In the genomic region with DNA sequence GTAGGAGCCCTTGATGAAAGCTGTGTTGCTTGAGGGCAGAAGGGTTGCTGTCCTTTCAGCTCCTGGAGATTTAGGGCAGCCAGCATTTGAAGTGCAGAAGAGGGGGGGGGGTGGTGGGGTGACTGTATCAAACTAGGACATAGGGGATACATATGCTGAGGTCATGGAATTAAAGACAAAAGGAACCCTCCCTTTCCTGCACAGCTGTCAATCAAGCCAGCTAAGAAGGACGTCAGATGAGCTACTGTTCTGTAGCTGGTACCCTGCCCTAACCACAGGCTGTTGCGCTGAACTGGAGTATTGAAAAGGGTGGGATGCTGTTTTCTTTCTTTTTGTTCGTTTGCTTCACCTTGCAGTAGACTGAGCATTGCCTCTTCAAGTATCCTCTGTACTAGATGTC, we compare ENCODE assay signal across 19 mouse cellular contexts.
A peak's percentile ranks its signal among the peaks of the same experiment; 100 is the strongest.
DNase-seq lines count a peak whose midpoint lies in the region; ATAC-seq and TF ChIP-seq lines count a peak whose summit lies in the region.
"Had no signal": no experiment of that assay in that cellular context is flagged by ENCODE, and none has a peak within 500 bp of the region (broad histone marks: within the 10 kb centered on the region; RNA-seq: fewer than 3 reads in every experiment).

No protein-coding gene starts in this region.

- peaks cover 17% of the 10 kb centered on the region for H3K36me3 ChIP-seq in hindbrain, embryonic 12.5 days
- H3K36me3 ChIP-seq in hindbrain, embryonic 14.5 days (replicated peaks; ENCODE audit: control insufficient read depth, insufficient read depth) = peaks cover 29% of the 10 kb centered on the region
- H3K36me3 ChIP-seq in forebrain, embryonic 14.5 days (ENCODE audit: control insufficient read depth, insufficient read depth, low read length) = peaks cover 16% of the 10 kb centered on the region

- H3K27ac ChIP-seq in gastrocnemius, adult 2 months = peak overlapping the region; percentile 59; the same call in 1 of the 2 replicates
- H3K27ac ChIP-seq in hindbrain, embryonic 12.5 days = 0 out of 2 replicates have a peak overlapping the region, but pooled peaks have one; percentile 48
- no peak overlapping the region for H3K27ac ChIP-seq in hindbrain, embryonic 14.5 days
- H3K27ac ChIP-seq in forebrain, embryonic 14.5 days (ENCODE audit: low read depth, low read length) = 0 out of 2 replicates have a peak overlapping the region, but pooled peaks have one; percentile 57
- no peak overlapping the region; the same call in 1 of the 2 replicates for H3K27ac ChIP-seq in layer of hippocampus, adult 2 months
- H3K27ac ChIP-seq: liver, embryonic 15.5 days had no signal

- ATAC-seq in hindbrain, embryonic 12.5 days (ENCODE audit: low FRiP score) = no peak
- no peak for ATAC-seq in hindbrain, embryonic 14.5 days (ENCODE audit: low FRiP score)
- peak; percentile 45; the same call in 1 of the 2 replicates for ATAC-seq in forebrain, embryonic 14.5 days
- ATAC-seq: inflammation-experienced regulatory T-cells, adult 6 months had no signal

- no peak for TF ChIP-seq CTCF in gastrocnemius, adult 2 months (IDR thresholded peaks at IDR 0.05)
- no peak for TF ChIP-seq CTCF in layer of hippocampus, adult 2 months (conservative IDR thresholded peaks at IDR 0.05)

- H3K27me3 ChIP-seq in hindbrain, embryonic 12.5 days = no peaks in the 10 kb centered on the region
- H3K27me3 ChIP-seq in hindbrain, embryonic 14.5 days (ENCODE audit: control insufficient read depth, insufficient read depth, low read length) = no peaks in the 10 kb centered on the region
- H3K27me3 ChIP-seq in forebrain, embryonic 14.5 days (replicated peaks; ENCODE audit: control insufficient read depth, insufficient read depth, low read length) = no peaks in the 10 kb centered on the region
- H3K27me3 ChIP-seq: CH12.LX; heart, embryonic 13.5 days; liver, embryonic 15.5 days; megakaryocyte, embryonic 14.5 days had no signal

- no peak overlapping the region for H3K4me3 ChIP-seq in gastrocnemius, adult 2 months
- no peak overlapping the region for H3K4me3 ChIP-seq in hindbrain, embryonic 12.5 days
- no peak overlapping the region for H3K4me3 ChIP-seq in hindbrain, embryonic 14.5 days (replicated peaks; ENCODE audit: low read length)
- no peak overlapping the region for H3K4me3 ChIP-seq in forebrain, embryonic 14.5 days (ENCODE audit: low read depth, low read length)
- H3K4me3 ChIP-seq in layer of hippocampus, adult 2 months = no peak overlapping the region
- H3K4me3 ChIP-seq: heart, embryonic 13.5 days; liver, embryonic 15.5 days; megakaryocyte, embryonic 14.5 days had no signal

- peaks cover 43% of the 10 kb centered on the region for H3K4me1 ChIP-seq in hindbrain, embryonic 12.5 days
- peaks cover 30% of the 10 kb centered on the region for H3K4me1 ChIP-seq in hindbrain, embryonic 14.5 days (replicated peaks; ENCODE audit: control insufficient read depth, insufficient read depth, low read length)
- peaks cover 29% of the 10 kb centered on the region for H3K4me1 ChIP-seq in forebrain, embryonic 14.5 days (ENCODE audit: control insufficient read depth, insufficient read depth, low read length)
- H3K4me1 ChIP-seq: liver, embryonic 15.5 days had no signal

- no peak overlapping the region for H3K9ac ChIP-seq in hindbrain, embryonic 12.5 days
- no peak overlapping the region for H3K9ac ChIP-seq in hindbrain, embryonic 14.5 days
- no peak overlapping the region for H3K9ac ChIP-seq in forebrain, embryonic 14.5 days (ENCODE audit: low read length)
- H3K9ac ChIP-seq: heart, embryonic 13.5 days; liver, embryonic 15.5 days had no signal

- no peak overlapping the region for H3K4me2 ChIP-seq in hindbrain, embryonic 12.5 days (replicated peaks)
- H3K4me2 ChIP-seq in hindbrain, embryonic 14.5 days (replicated peaks) = no peak overlapping the region
- no peak overlapping the region for H3K4me2 ChIP-seq in forebrain, embryonic 14.5 days (ENCODE audit: low read length)
- H3K4me2 ChIP-seq: heart, embryonic 13.5 days; liver, embryonic 15.5 days had no signal

- no peak for DNase-seq in gastrocnemius, adult 2 months
- DNase-seq in gastrocnemius, postnatal 14 days = no peak
- DNase-seq in hindbrain, embryonic 14.5 days (ENCODE audit: low spot score) = no peak
- peak; percentile 14 for DNase-seq in forebrain, embryonic 14.5 days (ENCODE audit: low spot score)
- peak; percentile 9 for DNase-seq in retina, postnatal 7 days (ENCODE audit: low read depth, low spot score)
- no peak for DNase-seq in layer of hippocampus, adult 2 months (ENCODE audit: low spot score in 2 of 2)
- no peak for DNase-seq in layer of hippocampus, adult 9-11 months
- DNase-seq: adrenal gland, adult 2 months; cerebellum, adult 9-11 months; gastrocnemius, postnatal 36 days; kidney, adult 8-10 months; kidney, postnatal 25 days; lung, postnatal 10 days had no signal

- intact Hi-C loops in gastrocnemius, adult 2 months (cut with DNase I) = loop anchor here (5.0 kb wide), 1 partner anchor 43 kb away; no protein-coding TSS in a partner anchor
- intact Hi-C loops in gastrocnemius, postnatal 14 days (cut with DNase I; ENCODE audit: low total_unique reads) = no loop called here

- 53% methylated on average over 3 of the region's 3 CpGs for WGBS in hindbrain, embryonic 12.5 days
- 49% methylated on average over 3 of the region's 3 CpGs for WGBS in hindbrain, embryonic 14.5 days
- 30% methylated on average over 3 of the region's 3 CpGs for WGBS in forebrain, embryonic 14.5 days

- H3K9me3 ChIP-seq in hindbrain, embryonic 12.5 days (replicated peaks) = no peaks in the 10 kb centered on the region
- H3K9me3 ChIP-seq in hindbrain, embryonic 14.5 days (ENCODE audit: control insufficient read depth, low read length) = no peaks in the 10 kb centered on the region
- no peaks in the 10 kb centered on the region for H3K9me3 ChIP-seq in forebrain, embryonic 14.5 days (replicated peaks; ENCODE audit: control insufficient read depth, low read length)
- H3K9me3 ChIP-seq: heart, embryonic 13.5 days; liver, embryonic 15.5 days; megakaryocyte, embryonic 14.5 days had no signal

Comparison
In these comparisons a context has a peak if more than half of its experiments do, and no peak if none do; other contexts are left out.
1. H3K27ac ChIP-seq: peak in gastrocnemius, adult 2 months (single experiment), hindbrain, embryonic 12.5 days (single experiment) and forebrain, embryonic 14.5 days (single experiment); none in hindbrain, embryonic 14.5 days (single experiment) and layer of hippocampus, adult 2 months (single experiment).
2. DNase-seq: peak in forebrain, embryonic 14.5 days (single experiment) and retina, postnatal 7 days (single experiment); none in gastrocnemius, adult 2 months (single experiment), gastrocnemius, postnatal 14 days (single experiment), hindbrain, embryonic 14.5 days (single experiment), layer of hippocampus, adult 2 months (0 of 2) and layer of hippocampus, adult 9-11 months (single experiment).